Mouse (Mus musculus): Measurements from ENCODE around the gene Pipox.
A peak's percentile ranks its signal among the peaks of the same experiment; 100 is the strongest.

Pipox gene

DNA sequence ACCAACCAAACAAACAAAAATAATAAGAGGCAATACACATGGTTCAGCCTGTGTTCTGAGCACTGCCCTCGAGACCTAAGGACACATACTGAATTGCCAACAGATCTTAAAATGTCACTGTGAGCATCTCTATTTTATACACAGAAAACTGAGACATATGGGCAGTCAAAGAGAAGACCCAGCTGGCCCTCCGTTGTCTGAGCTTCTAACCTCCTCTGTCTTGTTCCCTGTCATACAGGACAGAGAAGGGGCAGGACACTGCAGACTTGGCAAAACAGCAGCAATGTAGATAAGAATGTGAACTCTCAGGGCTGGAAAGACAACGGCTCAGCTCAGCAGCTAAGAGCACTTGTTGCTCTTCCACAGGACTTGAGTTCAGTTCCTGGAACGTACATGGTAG is 14.6 kb upstream of the Pipox start:
- no peak for DNase-seq (ENCODE audit: low spot score in 2 of 2)

DNA sequence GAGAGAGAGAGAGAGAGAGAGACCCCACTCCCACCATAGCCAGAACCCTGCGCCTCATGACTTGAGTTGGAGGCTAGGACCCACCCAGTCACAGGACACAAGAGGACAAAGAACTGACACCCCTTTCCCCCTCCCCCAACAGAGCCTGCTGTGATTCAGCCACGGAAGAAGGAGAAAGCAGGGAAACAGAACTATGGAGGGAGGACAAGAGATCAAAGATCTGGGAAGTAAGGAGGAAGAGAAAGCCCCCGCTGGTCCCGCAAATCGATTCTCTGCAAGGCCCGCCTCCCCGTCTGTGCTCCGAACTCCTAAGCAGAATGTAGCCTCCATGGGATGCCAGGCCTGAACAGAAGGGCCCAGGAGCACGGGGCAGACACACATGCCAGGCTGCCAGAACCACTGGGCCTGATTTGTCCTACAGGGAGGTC is 12.9 kb upstream of the Pipox start:
- no peak for DNase-seq (ENCODE audit: low spot score in 2 of 2)

DNA sequence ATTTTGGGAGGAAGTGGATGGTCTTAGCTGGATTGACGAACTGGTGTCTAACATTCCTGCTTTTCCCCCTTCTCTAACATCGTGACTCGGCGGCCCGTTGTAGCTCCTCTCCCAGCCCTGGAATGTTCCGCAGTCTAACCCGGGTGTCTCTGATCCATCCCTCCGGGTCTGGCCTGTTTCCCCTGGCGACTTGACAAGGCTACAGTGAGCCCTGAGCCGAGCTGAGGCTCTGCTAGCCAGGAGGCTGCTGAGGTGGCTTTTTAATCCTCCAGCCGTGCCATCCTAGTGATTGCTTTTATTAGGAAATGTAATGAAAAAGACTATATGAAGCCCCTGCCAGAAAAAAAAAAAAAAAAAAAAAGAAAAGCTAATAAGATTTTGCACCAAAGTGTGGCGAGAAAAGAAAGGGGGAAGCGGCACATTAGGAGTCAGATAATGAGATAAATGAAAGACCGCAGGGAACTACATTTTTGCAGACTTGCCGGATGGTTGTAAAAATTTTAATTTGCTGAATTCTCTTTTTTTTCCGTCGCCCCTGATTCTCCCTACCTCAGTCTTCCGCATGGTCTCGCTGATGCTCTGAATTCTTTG is 12.3 kb upstream of the Pipox start:
- DNase-seq (ENCODE audit: low spot score in 2 of 2): no peak

DNA sequence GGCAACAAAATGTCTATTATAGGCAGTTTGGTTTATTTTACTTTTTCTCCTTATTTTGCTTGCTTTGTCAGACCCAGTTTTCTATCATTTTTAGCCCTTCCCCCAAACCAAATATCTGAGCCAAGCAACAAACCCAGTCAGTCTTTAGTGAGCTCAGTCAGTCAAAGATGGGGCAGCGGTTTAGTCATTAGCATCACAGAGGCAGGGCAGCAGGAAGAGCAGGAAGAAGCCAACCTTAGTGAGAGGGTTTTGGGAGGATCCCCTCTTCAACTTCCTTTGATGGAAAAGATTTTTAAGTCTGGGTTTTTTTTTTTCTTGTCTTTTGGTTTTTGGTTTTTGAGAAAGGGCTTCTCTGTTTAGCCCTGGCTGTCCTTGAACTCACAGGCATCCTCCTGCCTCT is 10.8 kb upstream of the Pipox start:
- no peak for DNase-seq (ENCODE audit: low spot score in 2 of 2)

DNA sequence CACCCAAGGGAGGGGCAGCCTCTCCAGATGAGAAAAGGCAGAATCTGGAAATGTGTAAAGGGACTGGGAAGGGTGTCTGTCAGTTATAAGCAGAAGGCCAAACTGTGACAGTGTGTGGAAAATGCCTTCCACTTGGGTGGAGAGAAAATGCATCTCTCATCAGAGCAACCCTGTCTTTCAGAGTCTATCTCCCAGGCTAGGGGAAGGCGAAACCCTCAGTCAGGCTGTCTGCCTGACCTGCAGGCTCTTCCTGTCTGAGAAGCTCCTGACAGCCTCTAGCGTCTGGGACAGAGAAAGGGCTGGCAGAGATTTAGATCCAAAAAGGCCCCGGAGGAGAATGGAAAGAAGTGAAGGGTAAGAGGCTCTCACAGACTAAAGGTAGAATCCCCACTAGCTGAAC is 9.9 kb upstream of the Pipox start:
- no peak for DNase-seq (ENCODE audit: low spot score in 2 of 2)

DNA sequence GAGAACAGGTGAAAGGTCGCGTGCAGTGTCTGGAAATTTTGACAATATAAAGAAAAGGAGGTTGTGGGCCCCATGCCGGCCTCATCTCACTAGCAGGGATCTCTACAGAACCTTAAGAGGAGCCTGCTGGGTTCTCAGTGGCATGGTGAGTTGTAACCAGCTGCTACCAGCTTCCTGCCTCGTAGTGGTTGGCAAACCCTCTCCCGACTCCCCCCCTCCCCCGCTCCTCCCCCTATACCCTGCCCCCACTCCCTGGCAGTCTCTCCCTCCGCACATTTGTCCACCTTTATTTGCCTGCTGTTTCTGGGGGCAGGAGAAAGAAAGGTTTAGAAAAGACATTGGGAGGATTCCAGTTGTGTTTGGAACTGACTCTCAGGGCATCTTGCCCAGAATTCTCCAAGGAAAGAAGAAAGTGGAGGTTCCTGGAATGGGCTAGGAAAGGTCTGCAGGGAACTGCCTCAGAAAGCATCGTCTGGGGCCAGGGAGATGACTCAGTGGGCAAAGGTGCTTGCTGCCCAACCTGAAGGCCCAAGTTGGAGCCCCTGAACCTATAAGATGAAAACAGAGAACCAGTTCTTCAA is 8.0 kb upstream of the Pipox start:
- DNase-seq (ENCODE audit: low spot score in 2 of 2): no peak

DNA sequence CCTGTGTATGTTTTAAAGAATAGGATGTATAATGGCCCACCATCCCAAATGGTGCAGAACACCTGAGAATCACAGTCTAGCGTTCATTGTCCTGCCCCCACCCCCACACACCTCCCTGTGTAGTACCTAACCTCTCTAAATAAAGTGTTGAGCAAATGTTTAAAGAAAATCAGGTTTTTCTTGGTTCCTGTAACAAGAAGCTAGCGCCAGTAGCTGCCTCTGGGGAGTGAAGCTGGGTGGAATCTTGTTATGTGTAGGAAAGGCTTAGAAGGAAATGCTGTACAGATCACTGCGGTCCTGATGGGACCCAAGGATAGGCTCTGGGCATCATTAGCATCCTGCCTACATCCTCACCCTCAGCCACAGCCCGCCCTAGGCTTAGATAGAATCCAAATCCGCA is 7.5 kb upstream of the Pipox start:
- no peak for DNase-seq (ENCODE audit: low spot score in 2 of 2)

DNA sequence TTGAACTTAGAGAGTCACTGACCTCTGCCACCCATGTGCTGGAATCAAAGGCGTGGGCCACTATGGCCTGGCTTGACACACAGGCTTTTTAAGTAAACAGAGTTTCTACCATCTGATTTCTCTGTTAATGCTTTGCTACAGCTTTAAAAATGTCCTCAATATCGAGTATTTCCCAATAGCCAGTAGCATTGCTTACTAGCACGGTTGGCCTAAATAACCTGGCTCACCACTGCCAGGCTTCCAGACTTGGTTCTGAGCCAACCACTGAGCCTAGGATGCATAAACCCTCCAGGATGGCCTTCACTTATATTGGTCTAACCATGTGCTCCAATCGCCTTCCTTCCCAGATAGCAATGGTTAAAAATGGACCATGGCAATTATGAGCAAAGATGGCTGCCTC is 6.8 kb upstream of the Pipox start:
- no peak for DNase-seq (ENCODE audit: low spot score in 2 of 2)

DNA sequence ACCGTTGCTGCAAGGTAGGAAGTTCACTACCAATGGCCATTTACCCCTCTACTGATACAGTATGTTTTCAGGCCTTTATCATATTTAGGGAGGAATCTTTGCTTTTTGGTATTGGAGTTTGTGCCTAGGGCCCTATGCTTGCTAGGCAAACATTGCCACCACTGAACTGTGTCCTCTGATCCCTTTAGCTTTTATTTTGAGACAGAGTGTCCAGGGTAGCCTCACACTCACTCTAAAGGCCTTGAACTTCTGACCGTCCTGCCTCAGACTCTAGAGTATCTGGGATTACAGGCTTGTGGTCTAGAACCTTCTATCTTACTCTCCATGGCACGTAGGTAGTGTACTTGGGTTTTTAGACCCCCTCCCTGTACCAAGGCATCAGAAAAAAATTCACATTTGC is 6.3 kb upstream of the Pipox start:
- no peak for DNase-seq (ENCODE audit: low spot score in 2 of 2)

DNA sequence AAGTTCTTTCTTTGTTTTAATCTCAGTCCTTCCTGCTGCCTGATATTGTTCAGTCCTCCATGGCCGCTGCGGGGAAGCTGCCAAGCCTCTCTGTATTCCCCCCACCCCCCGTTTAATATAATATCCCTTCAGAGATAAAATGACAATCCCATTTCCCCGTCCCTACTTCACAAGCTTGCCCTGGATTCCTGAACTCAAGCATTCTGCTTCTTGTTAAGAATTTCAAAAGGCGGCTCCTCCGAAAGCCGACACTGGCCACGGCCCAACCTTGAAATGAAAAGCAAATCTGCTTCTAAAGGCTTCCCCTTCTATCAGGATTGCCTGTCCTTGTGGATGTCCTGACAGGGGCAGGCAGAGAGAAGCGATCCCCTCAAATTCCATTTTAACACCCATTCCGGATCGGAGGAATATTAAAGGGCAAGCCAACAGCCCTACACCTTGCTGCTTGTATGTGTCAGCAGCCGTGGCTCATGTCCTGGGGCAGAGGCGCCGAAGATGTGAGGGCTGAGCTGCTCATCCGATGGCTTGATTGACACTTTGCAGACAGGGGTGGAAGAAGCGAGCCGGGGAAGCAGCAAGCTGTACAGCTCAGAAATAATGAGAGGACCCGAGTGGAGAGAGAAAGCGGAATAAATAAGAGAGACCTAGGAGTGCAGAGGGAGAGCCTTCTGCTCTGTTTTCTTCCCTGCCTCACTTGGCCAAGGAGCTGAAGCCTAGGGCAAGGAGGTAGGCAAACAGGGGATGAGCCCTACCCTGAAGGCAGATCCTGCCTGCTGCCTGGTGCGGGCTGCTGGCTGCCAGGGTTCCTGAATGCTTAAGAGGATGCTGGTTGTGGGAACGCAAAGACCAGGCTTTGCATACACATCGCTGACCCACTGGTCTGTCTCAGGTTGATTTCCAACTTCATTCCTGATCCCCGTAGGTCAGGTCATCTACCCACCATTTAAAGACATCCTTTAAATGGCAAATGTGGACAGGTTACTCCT is 3.2 kb upstream of the Pipox start:
- no peak for DNase-seq (ENCODE audit: low spot score in 2 of 2)

DNA sequence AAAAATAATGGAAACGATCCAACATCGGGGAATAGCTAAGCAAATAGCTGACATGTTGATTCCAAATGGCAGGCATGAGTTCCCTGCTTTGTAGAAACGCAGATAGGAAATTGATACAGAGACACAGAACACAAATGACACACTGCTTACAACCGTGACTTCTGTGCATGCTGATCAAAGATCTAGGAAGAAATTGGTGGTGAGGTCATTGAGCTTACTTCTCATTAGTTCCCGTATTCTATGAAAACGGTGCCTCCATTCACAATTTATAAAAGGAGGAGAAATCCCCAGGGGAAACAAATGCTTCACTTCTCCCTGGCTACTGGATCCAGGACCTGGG is 2.6 kb upstream of the Pipox start:
- no peak for DNase-seq (ENCODE audit: low spot score in 2 of 2)

DNA sequence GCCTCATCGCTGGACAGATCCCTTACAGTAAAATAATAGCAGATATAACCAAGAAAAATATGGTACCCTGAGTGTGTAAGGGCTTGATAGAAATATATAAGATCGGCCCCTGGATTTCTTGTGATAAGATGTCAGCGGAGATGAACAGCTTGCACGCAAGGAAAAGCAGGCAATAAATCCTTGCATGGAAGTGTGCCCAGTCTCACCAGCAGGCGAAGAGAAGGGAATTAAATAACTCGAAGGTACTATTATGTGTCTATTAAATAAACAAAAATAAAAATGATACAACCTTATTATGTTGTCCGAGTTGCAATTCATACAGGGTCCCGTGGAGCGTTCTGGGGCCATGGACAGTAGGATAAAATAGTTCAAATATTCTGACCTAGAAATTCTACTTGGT is 2.1 kb upstream of the Pipox start:
- DNase-seq (ENCODE audit: low spot score in 2 of 2): no peak

DNA sequence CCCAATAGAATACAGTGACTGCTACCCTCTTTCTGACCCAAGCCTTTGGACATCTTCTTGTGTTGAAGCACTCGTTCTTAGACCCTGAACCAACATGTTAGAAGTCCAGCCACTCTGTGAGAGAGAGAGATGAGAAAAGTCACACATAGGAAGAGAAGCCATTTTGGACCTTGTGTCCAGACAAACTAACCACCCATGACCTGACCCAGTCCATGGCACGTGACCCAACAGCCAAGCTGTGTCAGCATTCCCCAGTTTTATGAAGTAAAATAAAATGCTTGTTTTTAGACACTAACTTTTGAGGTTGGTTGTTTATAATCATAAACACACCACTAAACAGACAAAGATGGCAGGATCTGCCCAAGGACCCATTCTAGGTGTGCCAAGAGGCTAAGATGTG is 1.1 kb upstream of the Pipox start:
- DNase-seq (ENCODE audit: low spot score in 2 of 2): no peak

DNA sequence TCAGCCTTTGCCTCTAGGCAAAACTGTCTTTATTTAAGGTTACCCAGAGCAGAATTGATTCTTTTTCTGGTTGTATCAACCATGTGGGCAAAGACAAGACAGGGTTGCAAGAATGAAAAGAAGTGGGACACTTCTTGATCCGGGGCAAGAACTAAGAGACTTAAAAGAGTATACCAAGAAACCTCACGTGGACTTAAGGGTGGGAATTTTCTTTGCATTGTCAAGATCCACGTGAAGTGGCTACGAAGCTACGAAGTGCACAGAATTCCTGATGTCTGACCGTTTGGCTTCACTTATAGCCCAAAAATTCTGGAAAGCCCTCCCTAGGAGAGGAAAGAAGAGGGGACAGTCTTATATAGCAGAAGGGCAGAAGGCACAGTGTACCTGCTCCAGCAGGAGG is 613 bp downstream of the Pipox start:
- no peak for DNase-seq (ENCODE audit: low spot score in 2 of 2)

DNA sequence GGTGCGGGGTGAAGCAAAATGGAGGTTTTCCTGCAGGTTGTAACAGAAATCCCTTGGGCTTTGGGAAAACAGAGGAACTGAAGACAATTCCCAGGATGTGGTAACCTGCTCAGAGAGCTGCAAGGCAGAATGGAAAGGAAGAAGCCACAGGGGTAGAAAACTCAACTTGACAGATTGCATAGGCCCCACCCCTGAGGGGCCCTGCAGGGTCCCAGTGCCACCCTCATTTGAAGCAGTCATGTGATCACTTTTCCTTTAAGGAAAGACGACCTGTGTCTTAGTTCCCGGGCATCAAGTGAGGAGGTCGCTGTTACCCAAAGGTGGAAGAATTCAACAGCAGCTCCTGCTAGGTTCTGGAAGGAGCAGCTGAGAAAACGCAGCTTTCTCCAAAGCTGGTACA is 1.0 kb downstream of the Pipox start:
- DNase-seq (ENCODE audit: low spot score in 2 of 2): no peak

DNA sequence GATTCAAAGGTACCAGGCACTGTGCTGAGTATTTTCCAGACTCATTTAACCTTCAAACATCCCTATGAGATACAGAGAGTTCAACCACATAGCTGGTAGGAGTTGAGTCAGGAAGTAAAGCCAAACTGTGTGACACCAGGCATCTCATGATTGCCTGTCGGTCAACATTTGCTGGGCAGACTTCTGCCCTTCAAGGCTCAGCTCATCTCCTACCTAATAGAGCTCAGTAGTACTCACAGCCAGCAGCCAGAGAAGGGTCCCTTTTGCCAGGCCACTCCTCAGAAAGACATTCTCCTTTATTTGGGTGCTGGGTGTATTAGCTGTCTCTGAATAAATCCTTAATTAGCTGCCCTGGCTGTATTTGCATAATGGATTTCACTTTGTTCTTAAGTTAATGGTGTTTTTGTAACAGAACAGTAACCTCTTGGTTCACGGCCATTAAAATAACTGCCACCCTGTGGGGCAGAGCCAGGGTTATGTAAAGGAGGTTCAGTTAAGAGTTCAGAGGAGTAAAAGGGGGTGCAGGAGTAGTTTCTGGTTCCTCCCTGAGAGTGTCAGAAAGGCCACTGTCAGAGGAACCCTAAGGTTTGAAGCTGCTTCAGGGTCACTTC is 3.1 kb downstream of the Pipox start:
- no peak for DNase-seq (ENCODE audit: low spot score in 2 of 2)

DNA sequence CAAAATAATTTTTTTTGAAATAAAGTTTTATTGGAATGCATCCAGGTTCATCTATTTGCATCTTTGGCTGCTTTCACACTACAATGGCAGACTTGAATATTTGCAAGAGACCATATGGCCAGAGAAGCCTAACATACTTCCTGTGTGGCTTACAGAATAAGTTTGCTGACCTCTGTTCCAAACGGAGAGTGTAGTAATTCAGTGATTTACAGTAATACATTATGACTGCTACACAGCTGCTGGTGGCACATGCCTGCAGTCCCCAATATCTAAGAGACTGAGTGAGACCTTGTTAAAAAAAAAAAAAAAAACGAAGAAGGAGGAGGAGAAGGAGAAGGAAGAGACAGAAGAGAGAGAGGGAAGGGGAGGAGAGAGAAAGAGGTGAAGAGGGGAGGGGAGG is 4.4 kb downstream of the Pipox start:
- DNase-seq (ENCODE audit: low spot score in 2 of 2): no peak

DNA sequence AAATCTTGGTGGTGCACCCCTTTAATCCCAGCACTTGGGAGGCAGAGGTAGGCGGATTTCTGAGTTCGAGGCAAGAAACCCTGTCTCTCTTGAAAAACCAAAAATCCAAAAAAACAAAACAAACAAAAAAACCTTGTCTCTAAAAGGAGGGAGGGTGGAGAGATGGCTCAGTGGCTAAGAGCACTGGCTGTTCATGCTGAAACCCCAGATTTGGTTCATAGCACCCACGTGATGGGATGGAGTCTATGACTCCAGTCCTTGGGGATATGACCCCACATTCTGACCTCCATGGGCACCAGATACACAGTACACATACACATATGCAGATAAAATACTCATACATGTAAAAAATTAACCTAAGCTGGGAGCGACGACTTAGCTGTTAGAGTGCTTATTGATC is 5.0 kb downstream of the Pipox start:
- DNase-seq (ENCODE audit: low spot score in 2 of 2): no peak

DNA sequence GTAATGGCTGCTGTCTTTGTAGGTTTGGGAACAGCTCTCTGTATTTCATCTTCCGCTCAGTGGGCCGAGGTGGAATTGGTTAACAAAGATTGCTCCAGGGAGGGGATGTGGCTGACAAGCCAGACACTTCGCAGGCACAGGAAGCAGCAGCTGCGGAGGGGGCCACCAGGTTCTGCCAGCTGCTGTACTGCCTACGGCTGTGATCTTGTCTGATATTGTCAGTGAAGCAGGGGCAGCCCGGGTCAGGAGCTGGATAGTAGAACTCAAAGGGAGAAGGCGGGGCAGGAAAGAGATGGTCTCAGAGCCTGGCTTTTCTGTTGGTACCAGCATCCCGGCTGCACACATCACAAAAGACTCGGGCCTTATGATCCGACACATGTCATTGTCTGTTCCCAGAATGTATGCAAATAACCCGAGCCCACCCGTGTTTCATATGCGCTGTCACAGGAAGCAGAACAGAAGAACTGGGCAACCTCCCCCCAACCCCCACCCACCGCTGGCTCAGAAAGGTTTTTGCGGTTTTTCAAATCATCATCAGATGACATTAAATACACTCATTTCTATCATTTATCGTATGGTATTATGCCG is 6.4 kb downstream of the Pipox start:
- peak; percentile 87 to 91 for DNase-seq (ENCODE audit: low spot score in 2 of 2)

DNA sequence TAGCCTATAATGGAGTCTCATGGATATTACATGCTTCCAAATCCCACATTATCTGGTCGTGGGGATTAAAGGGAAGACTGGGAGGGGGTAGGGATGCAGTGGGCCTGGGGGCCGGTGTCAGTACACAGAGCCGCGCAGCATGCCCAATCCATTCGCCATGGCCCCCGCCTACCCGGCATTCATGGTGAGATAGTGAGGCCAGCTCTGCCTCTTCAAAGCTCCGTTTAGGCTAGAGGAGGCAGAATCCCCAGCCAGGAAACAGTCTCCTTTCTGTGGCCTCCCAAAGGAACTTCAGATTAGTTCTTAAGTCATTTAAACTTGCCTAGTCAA is 8.7 kb downstream of the Pipox start:
- DNase-seq (ENCODE audit: low spot score in 2 of 2): no peak

DNA sequence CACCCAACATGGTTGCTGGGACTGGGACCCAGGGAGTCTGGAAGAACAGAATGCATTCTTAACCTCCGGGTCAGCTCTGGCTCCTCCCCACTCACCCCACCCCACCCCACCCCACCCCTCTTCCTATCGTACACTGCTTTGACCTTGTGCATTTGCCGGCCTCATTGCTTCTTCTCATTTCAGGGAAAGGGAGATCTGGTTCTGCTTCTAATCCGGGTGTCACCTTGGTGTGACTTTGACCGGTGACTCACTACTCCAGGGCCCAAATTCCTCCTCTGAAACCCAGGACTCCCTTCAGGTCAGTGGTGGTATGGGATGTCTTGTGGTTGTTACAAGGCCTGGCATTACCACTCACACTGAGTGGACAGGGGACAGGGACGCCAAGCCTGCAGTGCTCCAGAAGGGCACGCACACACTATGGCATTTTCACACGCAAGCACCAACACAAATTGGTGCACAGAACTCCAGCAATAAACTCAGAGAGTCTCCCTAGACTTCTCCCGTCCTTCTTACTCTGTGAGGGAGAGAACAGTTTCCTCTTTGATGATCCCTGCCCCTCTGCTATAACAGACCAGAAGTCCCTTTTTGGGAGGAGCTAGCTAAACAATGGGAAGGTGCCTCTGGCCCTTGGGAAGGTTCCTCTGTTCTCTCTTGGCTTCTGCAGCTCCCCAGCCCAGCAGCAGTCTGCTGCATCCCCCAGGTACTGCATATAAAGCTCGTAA is 9.2 kb downstream of the Pipox start:
- no peak for DNase-seq (ENCODE audit: low spot score in 2 of 2)

DNA sequence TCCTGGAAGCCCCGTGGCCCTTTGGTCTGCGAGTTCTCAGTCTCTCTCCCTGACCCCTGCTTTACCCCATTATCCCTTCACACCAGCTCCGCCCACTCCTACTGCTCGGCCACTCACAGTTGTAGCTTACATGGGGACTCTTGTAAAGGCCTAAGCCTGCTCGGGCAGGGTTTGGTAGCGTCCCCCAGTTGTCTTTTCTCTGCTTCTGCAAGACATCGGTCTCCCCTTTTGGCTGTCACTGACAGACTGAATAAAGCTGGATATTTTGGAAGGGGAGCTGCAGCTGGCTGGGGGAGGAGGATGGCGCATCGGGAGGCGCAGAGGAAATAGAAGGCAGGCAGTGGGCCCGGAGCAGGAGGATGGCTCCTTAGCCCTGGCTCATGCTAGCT is 17.1 kb downstream of the Pipox start:
- no peak for DNase-seq (ENCODE audit: low spot score in 2 of 2)
